Mouse (Mus musculus): ENCODE results near the gene Myh7b.

The Myh7b gene

GRCm38 (mm10) chr2:155633731-155634130, 22.7 kb downstream of the Myh7b start:
- DNase-seq (ENCODE audit: low spot score in 2 of 2) = no peak

- DNase-seq (ENCODE audit: low spot score in 2 of 2) = no peak
Measured at GRCm38 (mm10) chr2:155634562-155634961, 23.6 kb downstream of the Myh7b start.

GRCm38 (mm10) chr2:155635961-155636360, 24.9 kb downstream of the Myh7b start:
- DNase-seq (ENCODE audit: low spot score in 2 of 2) = no peak

- no peak for DNase-seq (ENCODE audit: low spot score in 2 of 2)
Measured at GRCm38 (mm10) chr2:155636881-155637280, 25.9 kb downstream of the Myh7b start.

GRCm38 (mm10) chr2:155637411-155637810, 26.4 kb downstream of the Myh7b start:
- no peak for DNase-seq (ENCODE audit: low spot score in 2 of 2)

GRCm38 (mm10) chr2:155640656-155641055, 29.6 kb downstream of the Myh7b start:
- DNase-seq (ENCODE audit: low spot score in 2 of 2) = no peak

- DNase-seq (ENCODE audit: low spot score in 2 of 2) = no peak
Measured at GRCm38 (mm10) chr2:155641540-155642472, 30.8 kb downstream of the Myh7b start.

- DNase-seq (ENCODE audit: low spot score in 2 of 2) = no peak
Measured at GRCm38 (mm10) chr2:155645746-155646145, 34.7 kb downstream of the Myh7b start.

GRCm38 (mm10) chr2:155652618-155653017, 41.6 kb downstream of the Myh7b start:
- no peak for DNase-seq (ENCODE audit: low spot score in 2 of 2)

- no peak for DNase-seq (ENCODE audit: low spot score in 2 of 2)
Measured at GRCm38 (mm10) chr2:155655759-155656372, 44.9 kb downstream of the Myh7b start.

GRCm38 (mm10) chr2:155662390-155662789, 51.4 kb downstream of the Myh7b start:
- no peak for DNase-seq (ENCODE audit: low spot score in 2 of 2)

GRCm38 (mm10) chr2:155663097-155663496, 52.1 kb downstream of the Myh7b start:
- peak in 1 of 2 experiments; percentile 48 for DNase-seq (ENCODE audit: low spot score in 2 of 2)

- no peak for DNase-seq (ENCODE audit: low spot score in 2 of 2)
Measured at GRCm38 (mm10) chr2:155663910-155664460, 53.0 kb downstream of the Myh7b start.

GRCm38 (mm10) chr2:155667881-155668280, 56.9 kb downstream of the Myh7b start:
- no peak for DNase-seq (ENCODE audit: low spot score in 2 of 2)

- DNase-seq (ENCODE audit: low spot score in 2 of 2) = no peak
Measured at GRCm38 (mm10) chr2:155668461-155668860, 57.4 kb downstream of the Myh7b start.

- DNase-seq (ENCODE audit: low spot score in 2 of 2) = no peak
Measured at GRCm38 (mm10) chr2:155671236-155671635, 60.2 kb downstream of the Myh7b start.

GRCm38 (mm10) chr2:155673546-155673945, 62.5 kb downstream of the Myh7b start:
- no peak for DNase-seq (ENCODE audit: low spot score in 2 of 2)

GRCm38 (mm10) chr2:155675118-155675517, 64.1 kb downstream of the Myh7b start:
- DNase-seq (ENCODE audit: low spot score in 2 of 2) = no peak

- no peak for DNase-seq (ENCODE audit: low spot score in 2 of 2)
Measured at GRCm38 (mm10) chr2:155679586-155680110, 68.6 kb downstream of the Myh7b start.

- DNase-seq (ENCODE audit: low spot score in 2 of 2) = no peak
Measured at GRCm38 (mm10) chr2:155680591-155680990, 69.6 kb downstream of the Myh7b start.

GRCm38 (mm10) chr2:155681194-155681593, 70.2 kb downstream of the Myh7b start:
- DNase-seq (ENCODE audit: low spot score in 2 of 2) = no peak

- no peak for DNase-seq (ENCODE audit: low spot score in 2 of 2)
Measured at GRCm38 (mm10) chr2:155681874-155682273, 70.9 kb downstream of the Myh7b start.
